In the genomic region with DNA sequence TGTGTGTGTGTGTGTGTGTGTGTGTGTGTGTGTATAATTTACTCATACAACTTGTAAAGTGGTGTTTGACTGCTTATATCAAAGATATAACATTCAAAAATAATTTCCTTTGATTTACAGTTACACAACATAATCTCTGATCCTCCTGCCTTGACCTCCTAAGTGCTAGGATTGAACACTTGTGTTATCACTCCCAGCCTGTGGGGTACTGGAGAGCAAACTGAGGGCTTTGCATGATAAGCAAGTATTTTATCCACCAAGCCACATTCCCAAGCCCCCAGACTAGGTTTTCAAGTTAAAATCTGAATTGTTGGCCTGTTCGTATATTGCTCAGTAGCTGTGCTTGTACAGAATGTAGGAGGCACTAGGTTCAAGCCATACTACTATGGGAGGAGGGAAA, we compare ENCODE assay signal across 24 mouse cellular contexts. TPM values are rescaled to one million over a fixed set of nuclear protein-coding genes. Genes with fewer than 3 reads are reported as not detected.
A peak's percentile ranks its signal among the peaks of the same experiment; 100 is the strongest.
DNase-seq lines count a peak whose midpoint lies in the region; ATAC-seq and TF ChIP-seq lines count a peak whose summit lies in the region.
"Had no signal": no experiment of that assay in that cellular context is flagged by ENCODE, and none has a peak within 500 bp of the region (broad histone marks: within the 10 kb centered on the region; RNA-seq: fewer than 3 reads in every experiment).

No protein-coding gene starts in this region.

- H3K36me3 ChIP-seq in liver, embryonic 11.5 days (ENCODE audit: control insufficient read depth, insufficient read depth, low read length), result peaks cover 5% of the 10 kb centered on the region; the same call in 1 of the 2 replicates
- H3K36me3 ChIP-seq in liver, postnatal 0 days (replicated peaks; ENCODE audit: insufficient read depth, low read length), result peaks cover 7% of the 10 kb centered on the region; the same call in 1 of the 2 replicates
- peaks cover 15% of the 10 kb centered on the region for H3K36me3 ChIP-seq in liver, embryonic 14.5 days (replicated peaks; ENCODE audit: control insufficient read depth, insufficient read depth, low read depth)
- peaks cover 19% of the 10 kb centered on the region for H3K36me3 ChIP-seq in hindbrain, embryonic 12.5 days

- 0 out of 2 replicates have a peak, but pooled peaks cover 3% of the 10 kb centered on the region for H3K4me1 ChIP-seq in liver, embryonic 11.5 days (replicated peaks; ENCODE audit: control insufficient read depth, insufficient read depth, low read length)
- H3K4me1 ChIP-seq in liver, postnatal 0 days (ENCODE audit: insufficient read depth), result no peaks in the 10 kb centered on the region
- peaks cover 0 to 2% of the 10 kb centered on the region in 2 experiments; a peak in 2 of 4 replicates for H3K4me1 ChIP-seq in liver, embryonic 14.5 days (replicated peaks; ENCODE audit: control insufficient read depth in 2 of 2, insufficient read depth in 2 of 2, low read length in 1 of 2)
- no peaks in the 10 kb centered on the region for H3K4me1 ChIP-seq in hindbrain, embryonic 12.5 days
- H3K4me1 ChIP-seq: embryonic facial prominence, embryonic 10.5 days; embryonic facial prominence, embryonic 12.5 days had no signal

- no peak for TF ChIP-seq EP300 in liver, postnatal 0 days (IDR thresholded peaks at IDR 0.05; ENCODE audit: low read depth)
- peak; percentile 36; the same call in 1 of the 2 replicates for TF ChIP-seq EP300 in liver, embryonic 14.5 days (IDR thresholded peaks at IDR 0.05; ENCODE audit: low read depth)

- H3K27ac ChIP-seq in liver, embryonic 11.5 days (ENCODE audit: low read depth, low read length), result no peak overlapping the region
- no peak overlapping the region for H3K27ac ChIP-seq in liver, postnatal 0 days (ENCODE audit: low read depth)
- no peak overlapping the region for H3K27ac ChIP-seq in liver, embryonic 14.5 days
- no peak overlapping the region for H3K27ac ChIP-seq in hindbrain, embryonic 12.5 days
- H3K27ac ChIP-seq: embryonic facial prominence, embryonic 10.5 days; embryonic facial prominence, embryonic 12.5 days; forebrain, embryonic 13.5 days; forebrain, embryonic 15.5 days had no signal

- H3K27me3 ChIP-seq in liver, embryonic 11.5 days (replicated peaks; ENCODE audit: control insufficient read depth, insufficient read depth, low read length), result no peaks in the 10 kb centered on the region
- H3K27me3 ChIP-seq in liver, postnatal 0 days (ENCODE audit: insufficient read depth, low read length), result no peaks in the 10 kb centered on the region
- H3K27me3 ChIP-seq in liver, embryonic 14.5 days (ENCODE audit: control insufficient read depth, insufficient read depth, low read length), result no peaks in the 10 kb centered on the region
- H3K27me3 ChIP-seq in hindbrain, embryonic 12.5 days, result no peaks in the 10 kb centered on the region
- H3K27me3 ChIP-seq: CH12.LX; embryonic facial prominence, embryonic 12.5 days; forebrain, embryonic 13.5 days; forebrain, embryonic 15.5 days had no signal

- no peak overlapping the region for H3K4me3 ChIP-seq in liver, embryonic 11.5 days (ENCODE audit: low read depth, low read length)
- H3K4me3 ChIP-seq in liver, postnatal 0 days (ENCODE audit: low read depth, low read length), result no peak overlapping the region
- H3K4me3 ChIP-seq in liver, embryonic 14.5 days (ENCODE audit: insufficient read depth in 1 of 2, low read depth in 2 of 2, low read length in 2 of 2), result no peak overlapping the region
- H3K4me3 ChIP-seq in hindbrain, embryonic 12.5 days, result no peak overlapping the region
- H3K4me3 ChIP-seq: embryonic facial prominence, embryonic 10.5 days; embryonic facial prominence, embryonic 12.5 days; forebrain, embryonic 13.5 days; forebrain, embryonic 15.5 days had no signal

- peak; percentile 66 for ATAC-seq in liver, embryonic 11.5 days (replicated peaks; ENCODE audit: low FRiP score)
- no peak for ATAC-seq in liver, postnatal 0 days
- ATAC-seq in liver, embryonic 14.5 days (ENCODE audit: insufficient read depth), result no peak
- ATAC-seq in megakaryocyte-erythroid progenitor cell, adult 5-6 weeks (replicated peaks; ENCODE audit: low FRiP score, low TSS enrichment, poor library complexity, severe bottlenecking), result peak; percentile 59; the same call in 1 of the 2 replicates
- ATAC-seq in hindbrain, embryonic 12.5 days (ENCODE audit: low FRiP score), result no peak
- ATAC-seq: activated CD4-positive, CD25-positive, alpha-beta regulatory T cell, adult 4 months; CD4-positive, CD25-positive, alpha-beta regulatory T cell, adult 4 months; forebrain, embryonic 13.5 days; forebrain, embryonic 15.5 days; forebrain, postnatal 0 days had no signal

- no peaks in the 10 kb centered on the region for H3K9me3 ChIP-seq in liver, embryonic 11.5 days (ENCODE audit: control insufficient read depth, low read length)
- H3K9me3 ChIP-seq in liver, postnatal 0 days (ENCODE audit: low read length), result no peaks in the 10 kb centered on the region
- no peaks in the 10 kb centered on the region for H3K9me3 ChIP-seq in liver, embryonic 14.5 days (ENCODE audit: control insufficient read depth, low read length)
- no peaks in the 10 kb centered on the region for H3K9me3 ChIP-seq in hindbrain, embryonic 12.5 days (replicated peaks)
- H3K9me3 ChIP-seq: embryonic facial prominence, embryonic 10.5 days; embryonic facial prominence, embryonic 12.5 days; forebrain, embryonic 13.5 days; forebrain, embryonic 15.5 days; G1E had no signal

- DNase-seq in liver, embryonic 11.5 days (ENCODE audit: low spot score), result no peak
- no peak for DNase-seq in liver, postnatal 0 days
- DNase-seq in liver, embryonic 14.5 days (ENCODE audit: low read depth in 3 of 3, low spot score in 3 of 3), result no peak
- DNase-seq in liver, result no peak
- DNase-seq: adrenal gland, adult 8-10 months; adrenal gland, postnatal 14 days; adrenal gland, postnatal 36 days; B cell, adult 2 months; cerebellum, adult 11-12 months; cerebellum, adult 2 months; cerebellum, adult 9-10 months; cerebellum, postnatal 10 days; cerebellum, postnatal 25 days; forebrain, postnatal 0 days had no signal

- no peak for TF ChIP-seq CTCF in liver, postnatal 0 days (IDR thresholded peaks at IDR 0.05; ENCODE audit: low read depth)
- TF ChIP-seq CTCF in liver, embryonic 14.5 days (IDR thresholded peaks at IDR 0.05; ENCODE audit: low read depth), result no peak

- H3K9ac ChIP-seq in liver, embryonic 11.5 days (ENCODE audit: low read depth, low read length), result no peak overlapping the region
- no peak overlapping the region for H3K9ac ChIP-seq in liver, postnatal 0 days (replicated peaks)
- no peak overlapping the region for H3K9ac ChIP-seq in liver, embryonic 14.5 days (replicated peaks)
- H3K9ac ChIP-seq in hindbrain, embryonic 12.5 days, result no peak overlapping the region
- H3K9ac ChIP-seq: embryonic facial prominence, embryonic 12.5 days; forebrain, embryonic 13.5 days; forebrain, embryonic 15.5 days; forebrain, postnatal 0 days had no signal

- 58% methylated on average over 1 of the region's 1 CpGs for WGBS in liver, embryonic 11.5 days
- 73% methylated on average over 1 of the region's 1 CpGs for WGBS in liver, postnatal 0 days (ENCODE audit: insufficient replicate concordance)
- WGBS in liver, embryonic 14.5 days (ENCODE audit: insufficient replicate concordance), result 24% methylated on average over 1 of the region's 1 CpGs
- WGBS in hindbrain, embryonic 12.5 days, result 97% methylated on average over 1 of the region's 1 CpGs

- no peak overlapping the region for H3K4me2 ChIP-seq in liver, embryonic 11.5 days
- H3K4me2 ChIP-seq in liver, postnatal 0 days (ENCODE audit: low read depth, low read length), result no peak overlapping the region
- H3K4me2 ChIP-seq in liver, embryonic 14.5 days (ENCODE audit: low read depth), result no peak overlapping the region
- no peak overlapping the region for H3K4me2 ChIP-seq in hindbrain, embryonic 12.5 days (replicated peaks)
- H3K4me2 ChIP-seq: embryonic facial prominence, embryonic 12.5 days; forebrain, embryonic 13.5 days; forebrain, embryonic 15.5 days had no signal

RNA-seq across cellular contexts. Expression of a gene that starts 5.3 kb away (rescaled TPM):
- polyA plus RNA-seq in liver, embryonic 11.5 days (2014; fragmentation: Nextera tagmentation; extraction: Ambion mirVana), result 51.5 and 55.5 TPM in 2 replicates
- 16.5 and 17.2 TPM in 2 replicates for polyA plus RNA-seq in liver, postnatal 0 days (2015; fragmentation: Nextera tagmentation; extraction: Ambion mirVana)
- polyA plus RNA-seq in liver, embryonic 14.5 days (2012; rRNA removed), result 6.3 and 8.3 TPM in 2 replicates
- polyA plus RNA-seq in liver, embryonic 14.5 days (2014; fragmentation: Nextera tagmentation; extraction: Ambion mirVana), result 29.1 and 30.4 TPM in 2 replicates
- 40.3 and 44.1 TPM in 2 replicates for total RNA-seq in megakaryocyte-erythroid progenitor cell, adult 5-6 weeks (2014; fragmentation: Nextera tagmentation)
- total RNA-seq in megakaryocyte-erythroid progenitor cell, adult 5-6 weeks (2017), result 16.1 and 21.7 TPM in 2 replicates
- polyA plus RNA-seq in hindbrain, embryonic 12.5 days (2016; fragmentation: Nextera tagmentation; extraction: Ambion mirVana), result 25.2 and 29.0 TPM in 2 replicates

RNA-seq across cellular contexts. Expression of a gene that starts 7.0 kb away (rescaled TPM):
- polyA plus RNA-seq in liver, embryonic 11.5 days (2014; fragmentation: Nextera tagmentation; extraction: Ambion mirVana), result 33.7 and 35.4 TPM in 2 replicates
- 14.0 and 16.2 TPM in 2 replicates for polyA plus RNA-seq in liver, postnatal 0 days (2015; fragmentation: Nextera tagmentation; extraction: Ambion mirVana)
- polyA plus RNA-seq in liver, embryonic 14.5 days (2012; rRNA removed), result 12.7 and 17.3 TPM in 2 replicates
- 17.0 and 18.4 TPM in 2 replicates for polyA plus RNA-seq in liver, embryonic 14.5 days (2014; fragmentation: Nextera tagmentation; extraction: Ambion mirVana)
- 75.6 and 95.2 TPM in 2 replicates for total RNA-seq in megakaryocyte-erythroid progenitor cell, adult 5-6 weeks (2014; fragmentation: Nextera tagmentation)
- 136 and 168 TPM in 2 replicates for total RNA-seq in megakaryocyte-erythroid progenitor cell, adult 5-6 weeks (2017)
- 25.4 and 28.8 TPM in 2 replicates for polyA plus RNA-seq in hindbrain, embryonic 12.5 days (2016; fragmentation: Nextera tagmentation; extraction: Ambion mirVana)

RNA-seq across cellular contexts. Expression of a gene that starts 43.1 kb away (rescaled TPM):
- polyA plus RNA-seq in liver, embryonic 11.5 days (2014; fragmentation: Nextera tagmentation; extraction: Ambion mirVana), result 8.5 and 9.6 TPM in 2 replicates
- 8.1 and 9.1 TPM in 2 replicates for polyA plus RNA-seq in liver, postnatal 0 days (2015; fragmentation: Nextera tagmentation; extraction: Ambion mirVana)
- polyA plus RNA-seq in liver, embryonic 14.5 days (2012; rRNA removed), result 3.8 and 6.0 TPM in 2 replicates
- polyA plus RNA-seq in liver, embryonic 14.5 days (2014; fragmentation: Nextera tagmentation; extraction: Ambion mirVana), result 3.2 and 3.8 TPM in 2 replicates
- total RNA-seq in megakaryocyte-erythroid progenitor cell, adult 5-6 weeks (2014; fragmentation: Nextera tagmentation), result 8.7 and 10.5 TPM in 2 replicates
- 13.4 and 21.7 TPM in 2 replicates for total RNA-seq in megakaryocyte-erythroid progenitor cell, adult 5-6 weeks (2017)
- 15.4 and 15.6 TPM in 2 replicates for polyA plus RNA-seq in hindbrain, embryonic 12.5 days (2016; fragmentation: Nextera tagmentation; extraction: Ambion mirVana)

RNA-seq across cellular contexts. Expression of a gene that starts 46.0 kb away (rescaled TPM):
- polyA plus RNA-seq in liver, embryonic 11.5 days (2014; fragmentation: Nextera tagmentation; extraction: Ambion mirVana), result 2.1 and 4.4 TPM in 2 replicates
- 2.9 TPM in 2 replicates for polyA plus RNA-seq in liver, postnatal 0 days (2015; fragmentation: Nextera tagmentation; extraction: Ambion mirVana)
- 1.9 and 2.1 TPM in 2 replicates for polyA plus RNA-seq in liver, embryonic 14.5 days (2012; rRNA removed)
- 1.9 and 2.0 TPM in 2 replicates for polyA plus RNA-seq in liver, embryonic 14.5 days (2014; fragmentation: Nextera tagmentation; extraction: Ambion mirVana)
- 2.9 and 5.7 TPM in 2 replicates for total RNA-seq in megakaryocyte-erythroid progenitor cell, adult 5-6 weeks (2014; fragmentation: Nextera tagmentation)
- 2.5 and 3.3 TPM in 2 replicates for total RNA-seq in megakaryocyte-erythroid progenitor cell, adult 5-6 weeks (2017)
- 3.8 and 4.8 TPM in 2 replicates for polyA plus RNA-seq in hindbrain, embryonic 12.5 days (2016; fragmentation: Nextera tagmentation; extraction: Ambion mirVana)

Comparison
In these comparisons a context has a peak if more than half of its experiments do, and no peak if none do; other contexts are left out.
1. ATAC-seq: peak in liver, embryonic 11.5 days (single experiment) and megakaryocyte-erythroid progenitor cell, adult 5-6 weeks (single experiment); none in liver, postnatal 0 days (single experiment), liver, embryonic 14.5 days (single experiment) and hindbrain, embryonic 12.5 days (single experiment).